Comparison of ENCODE assay signal across 21 mouse cellular contexts in the genomic region with DNA sequence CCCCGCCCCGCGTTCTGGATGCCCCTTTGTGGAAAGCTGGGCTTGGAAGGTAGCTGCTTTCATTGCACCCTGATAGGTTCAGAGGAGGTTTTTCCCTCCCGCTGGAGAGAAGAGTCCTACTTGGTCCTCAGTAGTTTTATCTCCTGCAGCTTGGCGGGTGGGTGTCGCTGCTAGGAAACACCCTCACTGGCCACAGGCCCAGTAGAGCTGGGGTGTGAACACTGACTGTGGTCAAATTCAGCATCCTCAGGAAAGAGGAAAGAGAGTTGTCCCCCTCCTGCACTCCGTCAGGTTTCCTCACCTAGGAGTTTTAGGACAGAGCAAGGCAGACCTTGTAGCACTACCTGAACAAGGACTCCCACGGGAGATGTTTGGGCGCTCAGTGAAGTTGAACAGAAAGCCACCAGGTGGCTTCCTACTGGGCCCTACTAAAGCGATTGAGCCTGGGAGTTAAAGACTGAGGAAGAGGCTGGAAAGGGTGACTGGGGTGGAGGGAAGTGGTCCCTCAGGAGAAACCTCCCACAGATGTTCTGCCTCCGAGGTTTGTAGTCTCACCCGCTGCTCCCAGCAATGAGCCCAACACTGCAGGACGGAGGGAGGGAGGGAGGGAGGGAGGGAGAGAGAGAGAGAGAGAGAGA. TPM values are rescaled to one million over a fixed set of nuclear protein-coding genes. Genes with fewer than 3 reads are reported as not detected.
DNase-seq lines count a peak whose midpoint lies in the region; ATAC-seq and TF ChIP-seq lines count a peak whose summit lies in the region.
"Had no signal": no experiment of that assay in that cellular context is flagged by ENCODE, and none has a peak within 500 bp of the region (broad histone marks: within the 10 kb centered on the region; RNA-seq: fewer than 3 reads in every experiment).

No protein-coding gene starts in this region.

- H3K4me2 ChIP-seq in embryonic facial prominence, embryonic 12.5 days (replicated peaks), result no peak overlapping the region
- peak overlapping the region; percentile 1; the same call in 1 of the 2 replicates for H3K4me2 ChIP-seq in hindbrain, embryonic 11.5 days (replicated peaks; ENCODE audit: low read depth, low read length)
- peak overlapping the region; percentile 58 for H3K4me2 ChIP-seq in midbrain, embryonic 15.5 days
- no peak overlapping the region for H3K4me2 ChIP-seq in liver, embryonic 12.5 days

- TF ChIP-seq CTCF in layer of hippocampus, adult 2 months (conservative IDR thresholded peaks at IDR 0.05), result 0 out of 2 replicates have a peak, but pooled peaks have one; percentile 6

- H3K4me3 ChIP-seq in layer of hippocampus, adult 2 months, result no peak overlapping the region
- H3K4me3 ChIP-seq in embryonic facial prominence, embryonic 12.5 days, result peak overlapping the region; percentile 2; the same call in 1 of the 2 replicates
- H3K4me3 ChIP-seq in hindbrain, embryonic 11.5 days (ENCODE audit: low read depth, low read length), result peak overlapping the region; percentile 30; the same call in 1 of the 2 replicates
- peak overlapping the region; percentile 34; the same call in 1 of the 2 replicates for H3K4me3 ChIP-seq in midbrain, embryonic 15.5 days
- no peak overlapping the region for H3K4me3 ChIP-seq in liver, embryonic 12.5 days

- WGBS in embryonic facial prominence, embryonic 12.5 days, result 1% methylated on average over 13 of the region's 13 CpGs
- under 1% methylated on average over 12 of the region's 13 CpGs for WGBS in hindbrain, embryonic 11.5 days
- WGBS in midbrain, embryonic 15.5 days, result 7% methylated on average over 13 of the region's 13 CpGs
- 2% methylated on average over 11 of the region's 13 CpGs for WGBS in liver, embryonic 12.5 days (ENCODE audit: insufficient replicate concordance)

- H3K27ac ChIP-seq in layer of hippocampus, adult 2 months, result no peak overlapping the region
- no peak overlapping the region for H3K27ac ChIP-seq in embryonic facial prominence, embryonic 12.5 days
- H3K27ac ChIP-seq in hindbrain, embryonic 11.5 days (ENCODE audit: low read depth, low read length), result no peak overlapping the region
- peak overlapping the region; percentile 13; the same call in 1 of the 2 replicates for H3K27ac ChIP-seq in midbrain, embryonic 15.5 days
- H3K27ac ChIP-seq in liver, embryonic 12.5 days, result no peak overlapping the region

- H3K27me3 ChIP-seq in embryonic facial prominence, embryonic 12.5 days, result peaks cover 93% of the 10 kb centered on the region
- peaks cover 78% of the 10 kb centered on the region for H3K27me3 ChIP-seq in hindbrain, embryonic 11.5 days (ENCODE audit: control insufficient read depth, insufficient read depth, low read length)
- H3K27me3 ChIP-seq in midbrain, embryonic 15.5 days (replicated peaks), result peaks cover 59% of the 10 kb centered on the region
- H3K27me3 ChIP-seq in liver, embryonic 12.5 days (replicated peaks), result peaks cover 100% of the 10 kb centered on the region

- no peaks in the 10 kb centered on the region for H3K36me3 ChIP-seq in embryonic facial prominence, embryonic 12.5 days
- H3K36me3 ChIP-seq in hindbrain, embryonic 11.5 days (ENCODE audit: control insufficient read depth, insufficient read depth, low read length), result no peaks in the 10 kb centered on the region
- H3K36me3 ChIP-seq in midbrain, embryonic 15.5 days (replicated peaks), result no peaks in the 10 kb centered on the region
- no peaks in the 10 kb centered on the region for H3K36me3 ChIP-seq in liver, embryonic 12.5 days

- peaks cover 16% of the 10 kb centered on the region for H3K4me1 ChIP-seq in embryonic facial prominence, embryonic 12.5 days
- H3K4me1 ChIP-seq in hindbrain, embryonic 11.5 days (replicated peaks; ENCODE audit: control insufficient read depth, insufficient read depth, low read length), result peaks cover 18% of the 10 kb centered on the region
- peaks cover 39% of the 10 kb centered on the region for H3K4me1 ChIP-seq in midbrain, embryonic 15.5 days
- H3K4me1 ChIP-seq in liver, embryonic 12.5 days, result peaks cover 7% of the 10 kb centered on the region; the same call in 1 of the 2 replicates

- intact Hi-C loops in left cerebral cortex, postnatal 10 days (cut with DNase I), result loop anchor here (5.0 kb wide), 2 partner anchors 65 to 220 kb away; no protein-coding TSS in a partner anchor

- no peak for ATAC-seq in embryonic facial prominence, embryonic 12.5 days (ENCODE audit: insufficient number of reproducible peaks, insufficient read depth, low FRiP score, low TSS enrichment)
- no peak for ATAC-seq in hindbrain, embryonic 11.5 days (ENCODE audit: low FRiP score)
- no peak for ATAC-seq in midbrain, embryonic 15.5 days (replicated peaks)
- ATAC-seq in liver, embryonic 12.5 days, result no peak
- ATAC-seq: intestine, embryonic 16.5 days; lung, postnatal 0 days had no signal

- H3K9me3 ChIP-seq in embryonic facial prominence, embryonic 12.5 days, result no peaks in the 10 kb centered on the region
- H3K9me3 ChIP-seq in hindbrain, embryonic 11.5 days (ENCODE audit: control insufficient read depth, low read length), result no peaks in the 10 kb centered on the region
- no peaks in the 10 kb centered on the region for H3K9me3 ChIP-seq in midbrain, embryonic 15.5 days
- no peaks in the 10 kb centered on the region for H3K9me3 ChIP-seq in liver, embryonic 12.5 days (replicated peaks)

- no peak overlapping the region for H3K9ac ChIP-seq in embryonic facial prominence, embryonic 12.5 days
- H3K9ac ChIP-seq in hindbrain, embryonic 11.5 days (ENCODE audit: low read depth, low read length), result no peak overlapping the region
- no peak overlapping the region for H3K9ac ChIP-seq in midbrain, embryonic 15.5 days
- H3K9ac ChIP-seq in liver, embryonic 12.5 days, result no peak overlapping the region

- no peak for DNase-seq in layer of hippocampus, adult 2 months (ENCODE audit: low spot score in 2 of 2)
- no peak for DNase-seq in layer of hippocampus, adult 8-10 months (ENCODE audit: low spot score in 2 of 2)
- DNase-seq in hindbrain, embryonic 11.5 days (ENCODE audit: low spot score), result peak; percentile 43
- no peak for DNase-seq in left cerebral cortex, postnatal 10 days (ENCODE audit: extremely low spot score in 1 of 2, low spot score in 2 of 2)
- DNase-seq in left cerebral cortex, adult 8-10 months (ENCODE audit: low spot score in 2 of 2), result no peak
- DNase-seq: adrenal gland, postnatal 14 days; B cell, adult 2 months; cerebellum, adult 9-11 months; kidney, postnatal 36 days; right cerebral cortex, adult 18-20 months had no signal

RNA-seq across cellular contexts. Expression of a gene that starts 7.8 kb away (rescaled TPM):
- 10 to 100 TPM; 11.8 TPM for total RNA-seq in layer of hippocampus, adult 2 months (2021)
- 10 to 100 TPM in 2 of 4 experiments, 1 to 10 TPM in 2; 9.3 to 10.7 (median 10.1) TPM for total RNA-seq in layer of hippocampus, adult 8-10 months (2022)
- polyA plus RNA-seq in embryonic facial prominence, embryonic 12.5 days (2016; fragmentation: Nextera tagmentation; extraction: Ambion mirVana), result 0.50 and 0.51 TPM in 2 replicates
- polyA plus RNA-seq in hindbrain, embryonic 11.5 days (2014; fragmentation: Nextera tagmentation; extraction: Ambion mirVana), result 5.3 and 5.5 TPM in 2 replicates
- 2.2 and 2.4 TPM in 2 replicates for polyA plus RNA-seq in midbrain, embryonic 15.5 days (2015; fragmentation: Nextera tagmentation; extraction: Ambion mirVana)
- total RNA-seq in left cerebral cortex, postnatal 10 days (2021), result 1 to 10 TPM; 8.4 to 9.0 TPM
- total RNA-seq in left cerebral cortex, adult 8-10 months (2022), result 10 to 100 TPM; 10.9 to 14.2 (median 13.0) TPM
- not detected in 2 replicates for polyA plus RNA-seq in liver, embryonic 12.5 days (2016; fragmentation: Nextera tagmentation; extraction: Ambion mirVana)
- total RNA-seq: adrenal gland, postnatal 14 days; granulocyte monocyte progenitor cell, adult 5-6 weeks; liver, adult 2 months; megakaryocyte-erythroid progenitor cell, adult 5-6 weeks had no signal
- polyA plus RNA-seq: embryonic facial prominence, embryonic 14.5 days; heart, postnatal 0 days; intestine, embryonic 16.5 days; liver, adult 2 months; lung, postnatal 0 days; spleen, adult 2 months had no signal

Comparison
In these comparisons a context has a peak if more than half of its experiments do, and no peak if none do; other contexts are left out.
1. H3K4me3 ChIP-seq: peak in embryonic facial prominence, embryonic 12.5 days (single experiment), hindbrain, embryonic 11.5 days (single experiment) and midbrain, embryonic 15.5 days (single experiment); none in layer of hippocampus, adult 2 months (single experiment) and liver, embryonic 12.5 days (single experiment).
2. H3K4me2 ChIP-seq: peak in hindbrain, embryonic 11.5 days (single experiment) and midbrain, embryonic 15.5 days (single experiment); none in embryonic facial prominence, embryonic 12.5 days (single experiment) and liver, embryonic 12.5 days (single experiment).